Mouse (Mus musculus): ENCODE results near the gene Itpr2. TPM values are rescaled to one million over a fixed set of nuclear protein-coding genes. Genes with fewer than 3 reads are reported as not detected.

Gene Itpr2
- polyA plus RNA-seq, 1 experiment: 3.6 TPM

- Histone ChIP-seq H3K4me1 (ENCODE audit: control insufficient read depth, insufficient read depth, low read length) (no peaks in the 10 kb centered on the region), H3K9me3 (replicated peaks; ENCODE audit: control insufficient read depth, insufficient read depth, low read length, poor library complexity, severe bottlenecking) (no peaks in the 10 kb centered on the region; the same call in 1 of the 2 replicates), H3K4me3 (ENCODE audit: low read depth, low read length) (no peak overlapping the region), H3K9ac (ENCODE audit: low read depth, poor library complexity, severe bottlenecking) (no peak overlapping the region), H3K27me3 (ENCODE audit: control insufficient read depth, insufficient read depth, low read length, poor library complexity, severe bottlenecking) (no peaks in the 10 kb centered on the region), H3K36me3 (ENCODE audit: control insufficient read depth, insufficient read depth, low read length, poor library complexity, severe bottlenecking) (no peaks in the 10 kb centered on the region), H3K27ac (ENCODE audit: insufficient read depth, low read length) (no peak overlapping the region)
- TF ChIP-seq POLR2A (IDR thresholded peaks at IDR 0.05; ENCODE audit: insufficient read depth, low read length) (no peak), CTCF (IDR thresholded peaks at IDR 0.05; ENCODE audit: low read depth, low read length) (no peak), EP300 (IDR thresholded peaks at IDR 0.05; ENCODE audit: insufficient read depth, low read depth, low read length) (no peak)
Measured at GRCm38 (mm10) chr6:146230903-146231302, 271.1 kb downstream of the Itpr2 start.

GRCm38 (mm10) chr6:146230373-146230788 lies 271.6 kb downstream of the Itpr2 start:
- no peak overlapping the region for H3K27ac ChIP-seq (ENCODE audit: insufficient read depth, low read length)

GRCm38 (mm10) chr6:146229967-146230366 lies 272.1 kb downstream of the Itpr2 start:
- Histone ChIP-seq H3K9ac (ENCODE audit: low read depth, poor library complexity, severe bottlenecking) (no peak overlapping the region), H3K4me1 (ENCODE audit: control insufficient read depth, insufficient read depth, low read length) (no peaks in the 10 kb centered on the region), H3K9me3 (replicated peaks; ENCODE audit: control insufficient read depth, insufficient read depth, low read length, poor library complexity, severe bottlenecking) (no peaks in the 10 kb centered on the region; the same call in 1 of the 2 replicates), H3K27ac (ENCODE audit: insufficient read depth, low read length) (no peak overlapping the region), H3K27me3 (ENCODE audit: control insufficient read depth, insufficient read depth, low read length, poor library complexity, severe bottlenecking) (no peaks in the 10 kb centered on the region), H3K4me3 (ENCODE audit: low read depth, low read length) (no peak overlapping the region), H3K36me3 (ENCODE audit: control insufficient read depth, insufficient read depth, low read length, poor library complexity, severe bottlenecking) (no peaks in the 10 kb centered on the region)
- TF ChIP-seq CTCF (IDR thresholded peaks at IDR 0.05; ENCODE audit: low read depth, low read length): no peak
- TF ChIP-seq POLR2A (IDR thresholded peaks at IDR 0.05; ENCODE audit: insufficient read depth, low read length): no peak
- TF ChIP-seq EP300 (IDR thresholded peaks at IDR 0.05; ENCODE audit: insufficient read depth, low read depth, low read length): no peak

More at GRCm38 (mm10) chr6:146230373-146230788, 271.6 kb downstream of the Itpr2 start:
- H3K9me3 ChIP-seq (replicated peaks; ENCODE audit: control insufficient read depth, insufficient read depth, low read length, poor library complexity, severe bottlenecking): no peaks in the 10 kb centered on the region; the same call in 1 of the 2 replicates
- TF ChIP-seq EP300 (IDR thresholded peaks at IDR 0.05; ENCODE audit: insufficient read depth, low read depth, low read length) (no peak), CTCF (IDR thresholded peaks at IDR 0.05; ENCODE audit: low read depth, low read length) (no peak), POLR2A (IDR thresholded peaks at IDR 0.05; ENCODE audit: insufficient read depth, low read length) (no peak)
- no peak overlapping the region for H3K9ac ChIP-seq (ENCODE audit: low read depth, poor library complexity, severe bottlenecking)
- H3K4me1 ChIP-seq (ENCODE audit: control insufficient read depth, insufficient read depth, low read length): no peaks in the 10 kb centered on the region
- H3K27me3 ChIP-seq (ENCODE audit: control insufficient read depth, insufficient read depth, low read length, poor library complexity, severe bottlenecking): no peaks in the 10 kb centered on the region
- no peaks in the 10 kb centered on the region for H3K36me3 ChIP-seq (ENCODE audit: control insufficient read depth, insufficient read depth, low read length, poor library complexity, severe bottlenecking)
- H3K4me3 ChIP-seq (ENCODE audit: low read depth, low read length): no peak overlapping the region

- no peaks in the 10 kb centered on the region for H3K4me1 ChIP-seq (ENCODE audit: control insufficient read depth, insufficient read depth, low read length)
- no peaks in the 10 kb centered on the region for H3K27me3 ChIP-seq (ENCODE audit: control insufficient read depth, insufficient read depth, low read length, poor library complexity, severe bottlenecking)
- H3K9me3 ChIP-seq (replicated peaks; ENCODE audit: control insufficient read depth, insufficient read depth, low read length, poor library complexity, severe bottlenecking): no peaks in the 10 kb centered on the region; the same call in 1 of the 2 replicates
- no peak overlapping the region for H3K4me3 ChIP-seq (ENCODE audit: low read depth, low read length)
- no peak overlapping the region for H3K27ac ChIP-seq (ENCODE audit: insufficient read depth, low read length)
- H3K9ac ChIP-seq (ENCODE audit: low read depth, poor library complexity, severe bottlenecking): no peak overlapping the region
- H3K36me3 ChIP-seq (ENCODE audit: control insufficient read depth, insufficient read depth, low read length, poor library complexity, severe bottlenecking): no peaks in the 10 kb centered on the region
- no peak for TF ChIP-seq EP300 (IDR thresholded peaks at IDR 0.05; ENCODE audit: insufficient read depth, low read depth, low read length)
- TF ChIP-seq CTCF (IDR thresholded peaks at IDR 0.05; ENCODE audit: low read depth, low read length): no peak
- TF ChIP-seq POLR2A (IDR thresholded peaks at IDR 0.05; ENCODE audit: insufficient read depth, low read length): no peak
Measured at GRCm38 (mm10) chr6:146229519-146229918, 272.5 kb downstream of the Itpr2 start.

- TF ChIP-seq POLR2A (IDR thresholded peaks at IDR 0.05; ENCODE audit: insufficient read depth, low read length) (no peak), CTCF (IDR thresholded peaks at IDR 0.05; ENCODE audit: low read depth, low read length) (no peak), EP300 (IDR thresholded peaks at IDR 0.05; ENCODE audit: insufficient read depth, low read depth, low read length) (no peak)
- Histone ChIP-seq H3K9me3 (replicated peaks; ENCODE audit: control insufficient read depth, insufficient read depth, low read length, poor library complexity, severe bottlenecking) (no peaks in the 10 kb centered on the region), H3K27ac (ENCODE audit: insufficient read depth, low read length) (no peak overlapping the region)
Measured at GRCm38 (mm10) chr6:146228048-146228447, 274.0 kb downstream of the Itpr2 start.

GRCm38 (mm10) chr6:146222403-146223063 lies 279.5 kb downstream of the Itpr2 start:
- no peaks in the 10 kb centered on the region for H3K36me3 ChIP-seq (ENCODE audit: control insufficient read depth, insufficient read depth, low read length, poor library complexity, severe bottlenecking)
- TF ChIP-seq EP300 (IDR thresholded peaks at IDR 0.05; ENCODE audit: insufficient read depth, low read depth, low read length): no peak
- no peak for TF ChIP-seq POLR2A (IDR thresholded peaks at IDR 0.05; ENCODE audit: insufficient read depth, low read length)
- TF ChIP-seq CTCF (IDR thresholded peaks at IDR 0.05; ENCODE audit: low read depth, low read length): no peak
- H3K9ac ChIP-seq (ENCODE audit: low read depth, poor library complexity, severe bottlenecking): no peak overlapping the region
- no peak overlapping the region for H3K4me3 ChIP-seq (ENCODE audit: low read depth, low read length)
- no peak overlapping the region for H3K27ac ChIP-seq (ENCODE audit: insufficient read depth, low read length)
- H3K4me1 ChIP-seq (ENCODE audit: control insufficient read depth, insufficient read depth, low read length): no peaks in the 10 kb centered on the region
- no peaks in the 10 kb centered on the region for H3K27me3 ChIP-seq (ENCODE audit: control insufficient read depth, insufficient read depth, low read length, poor library complexity, severe bottlenecking)
- no peaks in the 10 kb centered on the region for H3K9me3 ChIP-seq (replicated peaks; ENCODE audit: control insufficient read depth, insufficient read depth, low read length, poor library complexity, severe bottlenecking)

More at GRCm38 (mm10) chr6:146228048-146228447, 274.0 kb downstream of the Itpr2 start:
- Histone ChIP-seq H3K4me3 (ENCODE audit: low read depth, low read length) (no peak overlapping the region), H3K9ac (ENCODE audit: low read depth, poor library complexity, severe bottlenecking) (no peak overlapping the region), H3K4me1 (ENCODE audit: control insufficient read depth, insufficient read depth, low read length) (no peaks in the 10 kb centered on the region), H3K36me3 (ENCODE audit: control insufficient read depth, insufficient read depth, low read length, poor library complexity, severe bottlenecking) (no peaks in the 10 kb centered on the region), H3K27me3 (ENCODE audit: control insufficient read depth, insufficient read depth, low read length, poor library complexity, severe bottlenecking) (no peaks in the 10 kb centered on the region)
